Mouse (Mus musculus) myocyte (in vitro differentiated cells): ENCODE measurements at regions not wholly inside any gene's neighbourhood (a gene's known extent, or its start where the extent isn't known, plus 50 kb on each side); places are given as distances from the start of the nearest gene placed in this dataset.
A peak's percentile ranks its signal among the peaks of the same experiment; 100 is the strongest.

Experiments used
- E2F4 ChIP-seq: IDR thresholded peaks from one replicate; pipeline ENCODE4 v1.6.1; 2011; ENCODE audit warnings: mild to moderate bottlenecking, control low read depth, moderate library complexity; ENCODE audit not compliant: insufficient read depth
- MYOD1 ChIP-seq, 3 experiments: IDR thresholded peaks; one replicate each; pipeline ENCODE4 v1.6.1; 2011; ENCODE audit warnings: control low read depth in 2 of 3, low read depth in 2 of 3, mild to moderate bottlenecking in 2 of 3, moderate library complexity in 1 of 3; ENCODE audit not compliant: insufficient read length in 2 of 3, control insufficient read depth in 1 of 3
- POLR2A ChIP-seq: IDR thresholded peaks from one replicate; pipeline ENCODE4 v1.6.1; 2011; ENCODE audit warnings: low read depth, mild to moderate bottlenecking, control low read depth, moderate library complexity; ENCODE audit not compliant: insufficient read length
- TCF12 ChIP-seq: IDR thresholded peaks from one replicate; pipeline ENCODE4 v1.6.1; 2011; ENCODE audit warnings: mild to moderate bottlenecking, control low read depth; ENCODE audit not compliant: poor library complexity, insufficient read depth, severe bottlenecking

GRCm38 (mm10) chr16:19883776-19884513, 98.9 kb downstream of the Klhl6 start:
- TF ChIP-seq E2F4 (no peak), TCF12 (peak; percentile 93), POLR2A (no peak), MYOD1 (IDR thresholded peaks at IDR 0.05; ENCODE audit: control insufficient read depth in 1 of 3, insufficient read length in 2 of 3, low read depth in 2 of 3) (peak; percentile 94 to 98 (median 95))
